Mouse (Mus musculus): Measurements from ENCODE around the gene Gm15107.
"Not testable (repeated sequence)": the region's sequence is repeated elsewhere in the genome, so short reads cannot be mapped to it uniquely, and the experiment has no call there.

Gm15107 gene

DNA sequence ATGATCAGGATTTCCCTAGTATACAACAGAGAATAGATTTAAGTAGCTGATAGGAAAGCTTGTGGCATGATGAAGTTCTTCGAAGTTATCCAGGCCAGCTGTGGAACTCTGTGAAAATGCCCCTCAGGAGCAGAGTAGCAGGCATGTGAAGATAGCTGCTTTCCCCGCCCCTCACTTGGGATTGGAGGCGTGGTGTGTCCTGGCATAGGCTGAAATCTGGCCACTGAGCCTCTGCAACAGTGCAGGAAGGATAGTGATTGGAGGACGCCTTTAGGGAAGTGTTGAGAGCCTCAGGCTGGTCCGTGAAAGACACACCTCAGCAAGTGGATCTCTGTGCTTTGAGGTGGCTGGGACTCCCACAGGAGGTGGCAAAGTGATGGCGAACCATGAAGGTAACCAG is at the start of gene Gm15107:
Gene Gm15107, plus strand, starts transcription at position 301 of the 400 bp plus-strand sequence.
- not testable (repeated sequence) for DNase-seq (ENCODE audit: low spot score in 2 of 2)
